Mouse (Mus musculus) embryonic fibroblast, embryonic 13.5 days (primary cell): Measurements from ENCODE around the gene Lyrm7. TPM values are rescaled to one million over a fixed set of nuclear protein-coding genes. Genes with fewer than 3 reads are reported as not detected.
"Not testable (repeated sequence)": the region's sequence is repeated elsewhere in the genome, so short reads cannot be mapped to it uniquely, and the experiment has no call there.

Experiments used
- H3K27ac ChIP-seq: 2 replicates; pipeline ENCODE4 v1.5.1; 2012; ENCODE audit warnings: low read length, control low read depth, inconsistent platforms; ENCODE audit not compliant: insufficient read depth
- H3K4me1 ChIP-seq: 2 replicates; pipeline ENCODE4 v1.6.1; 2011; ENCODE audit warnings: low read length; ENCODE audit not compliant: control insufficient read depth, insufficient read depth
- H3K4me3 ChIP-seq: 2 replicates; pipeline ENCODE4 v1.5.1; 2011; ENCODE audit warnings: mild to moderate bottlenecking, control low read depth, low read length; ENCODE audit not compliant: insufficient read depth
- CTCF ChIP-seq: IDR thresholded peaks from 2 replicates; pipeline ENCODE4 v1.5.1; 2011; ENCODE audit warnings: mild to moderate bottlenecking, control low read depth, low read length, moderate library complexity, borderline replicate concordance; ENCODE audit not compliant: insufficient read depth
- POLR2A ChIP-seq: IDR thresholded peaks from 2 replicates; pipeline ENCODE4 v1.6.1; 2011; ENCODE audit warnings: low read depth, mild to moderate bottlenecking, control low read depth, low read length, moderate library complexity
- polyA plus RNA-seq: library from polyadenylated mRNA; stranded (reverse); fragments of >200 nt; gene quantifications from 2 replicates; pipeline ENCODE4 v1.2.4, GENCODE M21; 2011; ENCODE audit warnings: low read depth; ENCODE audit not compliant: missing spikeins, insufficient read length

Lyrm7 gene
- polyA plus RNA-seq, 1 experiment = 15.9 TPM

GRCm38 (mm10) chr11:54902333-54903323 lies 41.9 kb upstream of the Lyrm7 start, which contains the start of gene Gpx3:
Gpx3 (plus strand) TSS chr11:54902453.
- TF ChIP-seq CTCF (no peak), POLR2A (no peak; the same call in 1 of the 2 replicates)
- H3K27ac ChIP-seq = no peak within 1 kb of the TSS
- no peaks in the 10 kb centered on the region for H3K4me1 ChIP-seq
- H3K4me3 ChIP-seq = peak within 1 kb of the TSS; percentile 9; the same call in 1 of the 2 replicates

- no peak overlapping the region for H3K27ac ChIP-seq
- TF ChIP-seq POLR2A = no peak
These were observed 38.9 kb upstream of the Lyrm7 start for GRCm38 (mm10) chr11:54899657-54900056.

DNA sequence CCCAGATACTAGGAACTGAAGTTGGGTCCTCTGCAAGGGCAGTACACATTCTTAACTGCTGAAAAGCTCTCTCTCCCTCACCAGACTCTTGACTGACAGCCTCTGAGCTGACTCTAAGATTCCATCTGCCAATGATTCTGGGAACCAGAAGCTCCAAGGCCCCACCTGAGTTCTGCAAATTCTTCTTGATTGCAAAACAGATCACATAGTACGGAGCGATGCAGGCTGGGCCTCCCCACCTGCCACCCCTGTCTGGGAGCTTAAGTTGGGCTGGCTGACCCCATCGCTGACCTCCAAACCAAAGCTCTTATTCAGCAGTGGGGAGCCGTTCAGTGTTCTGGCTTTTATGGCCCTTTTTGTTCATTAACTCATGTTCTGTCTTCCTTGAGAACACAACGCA lies 36.8 kb upstream of the Lyrm7 start:
- H3K27ac ChIP-seq = no peak overlapping the region
- TF ChIP-seq CTCF (no peak), POLR2A (no peak)
- no peaks in the 10 kb centered on the region for H3K4me1 ChIP-seq
- no peak overlapping the region for H3K4me3 ChIP-seq

More at GRCm38 (mm10) chr11:54899657-54900056, 38.9 kb upstream of the Lyrm7 start:
- Histone ChIP-seq H3K4me3 (no peak overlapping the region), H3K4me1 (no peaks in the 10 kb centered on the region)

GRCm38 (mm10) chr11:54896646-54897045 lies 35.9 kb upstream of the Lyrm7 start:
- not testable (repeated sequence) for H3K4me3 ChIP-seq, H3K27ac ChIP-seq, H3K4me1 ChIP-seq

DNA sequence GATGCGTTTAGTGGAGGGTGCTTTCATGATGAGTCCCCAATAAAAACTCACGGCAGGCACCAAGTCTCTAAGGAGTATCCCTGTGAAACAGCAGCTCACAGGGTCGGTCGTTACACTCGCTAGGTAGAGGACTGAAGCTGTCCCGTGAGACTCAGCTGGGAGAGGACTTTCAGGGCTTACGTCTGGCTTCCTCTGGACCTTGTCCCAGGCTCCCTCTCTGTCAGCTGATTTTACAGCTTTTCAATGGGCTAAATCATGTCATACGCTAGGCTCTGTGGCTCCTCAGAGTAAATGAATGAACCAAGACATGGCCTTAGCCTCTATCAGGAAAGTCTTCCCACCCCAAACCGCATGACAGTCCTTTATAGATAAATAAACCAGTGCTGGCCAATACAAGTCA lies 33.9 kb upstream of the Lyrm7 start:
- Histone ChIP-seq H3K27ac (no peak overlapping the region), H3K4me1 (no peaks in the 10 kb centered on the region), H3K4me3 (no peak overlapping the region)
- TF ChIP-seq POLR2A (no peak), CTCF (no peak)

- Histone ChIP-seq H3K27ac (no peak overlapping the region), H3K4me1 (no peaks in the 10 kb centered on the region), H3K4me3 (no peak overlapping the region)
- no peak for TF ChIP-seq CTCF
These were observed 31.4 kb upstream of the Lyrm7 start for GRCm38 (mm10) chr11:54892091-54892490.

DNA sequence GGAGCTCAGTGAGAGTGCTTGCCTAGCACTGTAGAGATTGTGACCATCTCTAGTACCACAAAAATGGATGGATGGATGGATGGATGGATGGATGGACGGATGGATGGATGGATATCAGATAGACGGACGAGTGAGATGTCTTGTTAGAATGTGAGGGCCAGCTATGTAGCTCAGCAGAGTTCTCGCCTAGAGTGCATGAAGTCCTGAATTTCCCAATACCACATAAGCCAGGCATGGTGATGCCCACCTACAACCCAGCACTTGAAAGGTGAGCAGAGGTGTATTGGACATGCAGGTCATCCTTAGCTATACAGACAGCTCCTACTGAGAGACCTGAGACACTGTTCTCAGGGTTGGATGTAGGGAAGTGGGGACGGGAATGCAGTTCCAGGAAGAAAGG lies 30.6 kb upstream of the Lyrm7 start:
- no peak overlapping the region for H3K27ac ChIP-seq
- TF ChIP-seq POLR2A = no peak
- TF ChIP-seq CTCF = no peak
- no peak overlapping the region for H3K4me3 ChIP-seq
- no peaks in the 10 kb centered on the region for H3K4me1 ChIP-seq

DNA sequence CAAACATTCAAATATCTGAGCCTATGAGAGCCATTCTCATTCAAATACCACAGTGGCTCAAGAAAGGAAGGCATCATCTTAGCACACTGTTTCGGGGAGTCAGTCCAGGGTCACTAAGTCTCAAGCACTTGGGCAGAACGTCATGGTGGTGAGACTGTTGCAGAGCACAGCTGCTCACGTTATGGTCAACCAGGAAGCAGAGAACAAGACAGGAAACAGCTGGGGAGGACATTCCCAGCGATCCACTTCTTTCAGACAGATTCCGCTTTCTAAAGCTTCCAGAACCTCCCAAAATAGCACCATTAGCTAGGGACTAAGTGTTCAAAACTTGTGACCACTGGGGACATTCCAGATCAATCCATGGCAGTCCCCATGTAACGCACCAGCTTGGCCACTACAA lies 27.2 kb upstream of the Lyrm7 start:
- H3K27ac ChIP-seq = no peak overlapping the region
- H3K4me1 ChIP-seq = no peaks in the 10 kb centered on the region
- no peak overlapping the region for H3K4me3 ChIP-seq
- TF ChIP-seq CTCF (no peak), POLR2A (no peak)

GRCm38 (mm10) chr11:54885406-54885805 lies 24.7 kb upstream of the Lyrm7 start:
- Histone ChIP-seq H3K4me1 (0 out of 2 replicates have a peak, but pooled peaks cover 6% of the 10 kb centered on the region), H3K4me3 (no peak overlapping the region), H3K27ac (no peak overlapping the region)
- TF ChIP-seq POLR2A (no peak), CTCF (no peak)

DNA sequence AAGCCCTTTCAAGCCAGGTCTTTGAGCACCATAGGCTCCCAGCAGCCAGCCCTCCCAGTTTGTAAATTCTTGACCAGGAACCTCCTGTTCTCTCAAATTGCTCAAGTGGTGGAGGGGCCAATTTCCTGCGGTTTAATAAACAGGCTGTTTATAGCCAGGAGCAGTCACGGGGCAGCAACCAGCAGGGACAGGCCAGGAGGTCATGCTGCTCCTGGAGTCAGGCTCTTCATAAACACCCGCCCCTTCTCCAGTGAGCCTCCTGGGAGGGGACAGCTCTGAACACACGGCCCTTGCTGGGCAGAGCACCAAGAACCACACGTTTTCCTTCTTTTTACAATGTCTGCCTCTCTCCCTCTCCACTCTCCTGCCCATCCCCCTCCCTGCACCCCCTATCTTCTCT lies 24.2 kb upstream of the Lyrm7 start:
- TF ChIP-seq POLR2A (no peak), CTCF (no peak)
- 0 out of 2 replicates have a peak, but pooled peaks cover 6% of the 10 kb centered on the region for H3K4me1 ChIP-seq
- H3K4me3 ChIP-seq = no peak overlapping the region
- no peak overlapping the region for H3K27ac ChIP-seq
